Mouse (Mus musculus) neural tube, embryonic 11.5 days (tissue): ENCODE measurements around the gene Gcnt3. TPM values are rescaled to one million over a fixed set of nuclear protein-coding genes. Genes with fewer than 3 reads are reported as not detected.
A peak's percentile ranks its signal among the peaks of the same experiment; 100 is the strongest.

ENCODE experiments used
- ATAC-seq: fragments of 200-750 bp; cut with Nextera tagmentation; 2 replicates; pipeline ENCODE4 v1.8.0; 2017; ENCODE audit warnings: moderate number of reproducible peaks, mild to moderate bottlenecking, moderate TSS enrichment, moderate library complexity; ENCODE audit not compliant: insufficient read depth, low FRiP score, low TSS enrichment
- DNase-seq: peaks from one replicate; pipeline ENCODE4 v3.0.0-alpha.2; 2015; ENCODE audit warnings: low spot score
- H3K27ac ChIP-seq: fragments of 300-500 bp; sonication (generic); 2 replicates; pipeline ENCODE4 v1.5.1; 2014; ENCODE audit warnings: low read depth, mild to moderate bottlenecking, low read length
- H3K27me3 ChIP-seq: fragments of 300-500 bp; sonication (generic); 2 replicates; pipeline ENCODE4 v1.6.1; 2014; ENCODE audit warnings: mild to moderate bottlenecking, low read length, mixed read lengths; ENCODE audit not compliant: control insufficient read depth, insufficient read depth
- H3K36me3 ChIP-seq: fragments of 300-500 bp; sonication (generic); 2 replicates; pipeline ENCODE4 v1.6.1; 2014; ENCODE audit warnings: mild to moderate bottlenecking, low read length, moderate library complexity, mixed read lengths; ENCODE audit not compliant: control insufficient read depth, insufficient read depth
- H3K4me1 ChIP-seq: fragments of 300-500 bp; sonication (generic); 2 replicates; pipeline ENCODE4 v1.6.1; 2014; ENCODE audit warnings: low read length, mixed read lengths; ENCODE audit not compliant: control insufficient read depth, insufficient read depth
- H3K4me2 ChIP-seq: fragments of 300-500 bp; sonication (generic); 2 replicates; pipeline ENCODE4 v1.6.1; 2014; ENCODE audit warnings: low read depth, mild to moderate bottlenecking, moderate library complexity
- H3K4me3 ChIP-seq: fragments of 300-500 bp; sonication (generic); 2 replicates; pipeline ENCODE4 v1.5.1; 2014; ENCODE audit warnings: low read depth, low read length
- H3K9ac ChIP-seq: fragments of 300-500 bp; sonication (generic); 2 replicates; pipeline ENCODE4 v1.6.1; 2014; ENCODE audit warnings: mild to moderate bottlenecking, low read length
- H3K9me3 ChIP-seq: fragments of 300-500 bp; sonication (generic); 2 replicates; pipeline ENCODE4 v1.6.1; 2016; ENCODE audit warnings: low read length; ENCODE audit not compliant: control insufficient read depth
- WGBS: fragments of 180-500 bp; shearing (Covaris S2); extraction: QIAGEN DNeasy Blood & Tissue Kit; methylation state at CpG from one replicate; pipeline ENCODE4 v1.1.7; 2014; 5-methylcytosine and 5-hydroxymethylcytosine counted together
- polyA plus RNA-seq: library from polyadenylated mRNA; unstranded; fragments of >200 nt; fragmentation: Nextera tagmentation; extraction: Ambion mirVana; gene quantifications from 2 replicates; pipeline ENCODE4 v1.2.1, GENCODE M21; 2014

The Gcnt3 gene
- polyA plus RNA-seq, 1 experiment from 2014 or later = not detected

DNA sequence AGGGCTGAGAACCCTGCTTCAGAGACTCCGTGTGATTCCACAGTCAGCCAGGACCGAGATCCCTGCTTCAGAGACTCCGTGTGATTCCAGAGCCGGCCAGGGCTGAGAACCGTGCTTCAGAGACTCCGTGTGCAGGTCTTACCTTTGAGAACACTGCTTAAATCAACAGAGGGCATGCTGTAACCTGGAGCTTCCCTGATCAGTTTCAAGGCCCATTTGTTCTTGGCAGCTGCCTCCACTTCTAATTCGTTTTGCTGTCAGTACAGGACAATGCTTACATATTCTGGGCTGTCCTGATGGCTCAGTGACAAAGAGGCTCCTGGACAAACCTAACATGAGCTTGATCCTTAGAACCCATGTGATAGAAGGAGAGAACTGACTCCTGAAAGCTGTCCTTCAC, 39.3 kb upstream of the Gcnt3 start:
- Histone ChIP-seq H3K9ac (no peak overlapping the region), H3K27me3 (no peaks in the 10 kb centered on the region), H3K4me3 (no peak overlapping the region), H3K36me3 (no peaks in the 10 kb centered on the region), H3K27ac (no peak overlapping the region), H3K4me1 (no peaks in the 10 kb centered on the region), H3K9me3 (no peaks in the 10 kb centered on the region), H3K4me2 (no peak overlapping the region)
- ATAC-seq (no peak), DNase-seq (no peak)
- 67% methylated on average over 7 of the region's 7 CpGs for WGBS

GRCm38 (mm10) chr9:70072387-70072786, 34.5 kb upstream of the Gcnt3 start:
- Histone ChIP-seq H3K36me3 (no peaks in the 10 kb centered on the region), H3K27me3 (no peaks in the 10 kb centered on the region), H3K4me3 (no peak overlapping the region), H3K27ac (no peak overlapping the region), H3K9me3 (no peaks in the 10 kb centered on the region), H3K4me2 (no peak overlapping the region), H3K9ac (no peak overlapping the region), H3K4me1 (no peaks in the 10 kb centered on the region)
- 86% methylated on average over 8 of the region's 8 CpGs for WGBS
- no peak for ATAC-seq
- DNase-seq = no peak

- H3K4me2 ChIP-seq = no peak overlapping the region
- H3K9me3 ChIP-seq = no peaks in the 10 kb centered on the region
- whole genome bisulfite sequencing = 68% methylated on average over 8 of the region's 8 CpGs
- no peak for ATAC-seq
- H3K4me1 ChIP-seq = no peaks in the 10 kb centered on the region
- no peak overlapping the region for H3K9ac ChIP-seq
- H3K36me3 ChIP-seq = no peaks in the 10 kb centered on the region
- H3K27ac ChIP-seq = no peak overlapping the region
- peak; percentile 35 for DNase-seq
- H3K4me3 ChIP-seq = no peak overlapping the region
- no peaks in the 10 kb centered on the region for H3K27me3 ChIP-seq
Measured at GRCm38 (mm10) chr9:70069961-70070435, 32.1 kb upstream of the Gcnt3 start.

DNA sequence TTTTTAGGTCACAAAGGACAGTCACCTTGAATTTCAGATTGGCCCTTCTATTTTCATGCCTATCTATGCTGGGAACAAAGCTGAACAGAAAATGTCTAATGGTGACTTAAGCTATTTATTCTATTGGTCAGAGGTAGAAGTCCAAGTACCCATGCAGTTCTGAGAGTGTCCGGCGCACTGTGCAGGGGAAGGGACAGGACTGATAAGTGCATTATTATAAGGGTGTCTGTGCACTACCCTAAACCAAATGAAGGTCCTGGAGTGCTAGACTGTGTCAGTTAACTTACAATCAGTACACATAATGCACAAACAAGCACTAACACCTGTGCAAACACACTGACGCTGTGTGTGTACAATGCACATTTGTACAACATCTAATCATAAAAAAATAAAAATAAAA, 29.6 kb upstream of the Gcnt3 start:
- WGBS = 93% methylated on average over 3 of the region's 3 CpGs

GRCm38 (mm10) chr9:70062012-70062411, 24.1 kb upstream of the Gcnt3 start:
- Histone ChIP-seq H3K27me3 (no peaks in the 10 kb centered on the region), H3K27ac (no peak overlapping the region), H3K4me3 (no peak overlapping the region), H3K4me2 (no peak overlapping the region), H3K4me1 (no peaks in the 10 kb centered on the region), H3K9ac (no peak overlapping the region), H3K9me3 (no peaks in the 10 kb centered on the region), H3K36me3 (no peaks in the 10 kb centered on the region)
- 92% methylated on average over 3 of the region's 3 CpGs for WGBS
- DNase-seq = no peak
- ATAC-seq = no peak

More for the DNA sequence above, 29.6 kb upstream of the Gcnt3 start:
- Histone ChIP-seq H3K4me1 (no peaks in the 10 kb centered on the region), H3K4me2 (no peak overlapping the region), H3K27me3 (no peaks in the 10 kb centered on the region), H3K36me3 (no peaks in the 10 kb centered on the region), H3K4me3 (no peak overlapping the region), H3K9me3 (no peaks in the 10 kb centered on the region), H3K27ac (no peak overlapping the region), H3K9ac (no peak overlapping the region)
- ATAC-seq = no peak
- DNase-seq = no peak

GRCm38 (mm10) chr9:70053411-70053810, 15.5 kb upstream of the Gcnt3 start:
- Histone ChIP-seq H3K4me2 (no peak overlapping the region), H3K4me1 (no peaks in the 10 kb centered on the region), H3K4me3 (no peak overlapping the region), H3K36me3 (no peaks in the 10 kb centered on the region), H3K9ac (no peak overlapping the region), H3K27me3 (no peaks in the 10 kb centered on the region), H3K27ac (no peak overlapping the region), H3K9me3 (no peaks in the 10 kb centered on the region)
- ATAC-seq = no peak
- no peak for DNase-seq
- 55% methylated on average over 3 of the region's 3 CpGs for WGBS

DNA sequence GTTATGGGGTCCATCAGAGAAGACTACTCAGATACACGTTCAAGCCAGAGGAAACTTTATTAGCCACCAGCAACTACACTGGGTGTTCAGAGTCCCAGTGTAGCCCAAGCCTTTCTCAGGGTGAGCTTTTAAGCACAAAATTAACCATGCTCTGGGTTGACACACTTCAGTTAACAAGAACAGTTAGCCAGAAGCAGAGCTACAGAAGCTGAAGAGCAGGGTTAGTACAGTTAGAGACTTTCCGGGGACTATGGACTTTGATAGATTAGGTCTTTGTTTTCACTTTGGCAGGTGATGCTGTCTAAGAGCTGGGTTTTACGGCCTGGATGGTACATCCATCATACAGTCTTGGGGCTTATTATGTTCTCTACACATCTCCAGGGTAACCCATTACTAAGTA, 14.8 kb upstream of the Gcnt3 start:
- no peak overlapping the region for H3K27ac ChIP-seq
- no peak overlapping the region for H3K9ac ChIP-seq
- no peaks in the 10 kb centered on the region for H3K4me1 ChIP-seq
- no peaks in the 10 kb centered on the region for H3K9me3 ChIP-seq
- no peak overlapping the region for H3K4me2 ChIP-seq
- no peaks in the 10 kb centered on the region for H3K36me3 ChIP-seq
- H3K4me3 ChIP-seq = no peak overlapping the region
- DNase-seq (no peak), ATAC-seq (no peak)
- no peaks in the 10 kb centered on the region for H3K27me3 ChIP-seq
- 60% methylated on average over 3 of the region's 3 CpGs for WGBS

DNA sequence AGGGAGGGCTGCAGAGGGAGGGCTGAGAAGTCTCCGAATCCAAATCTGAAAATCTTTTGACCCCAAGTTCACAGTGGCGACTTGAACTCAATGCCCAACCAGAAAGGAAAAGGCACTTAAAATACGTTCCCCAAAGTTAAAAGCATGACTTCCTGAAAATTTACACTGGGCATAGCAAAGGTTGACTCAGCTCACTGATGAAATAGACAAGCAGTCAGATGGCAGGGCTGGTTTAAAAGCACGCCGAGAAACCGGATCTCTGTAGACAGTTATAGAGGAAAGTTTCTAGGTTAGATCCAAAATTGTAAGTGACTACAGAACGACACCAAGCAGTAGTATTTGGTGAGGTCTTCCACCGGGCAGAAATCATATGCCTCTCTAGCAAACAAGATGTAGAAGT, 12.0 kb upstream of the Gcnt3 start:
- no peaks in the 10 kb centered on the region for H3K27me3 ChIP-seq
- H3K36me3 ChIP-seq = no peaks in the 10 kb centered on the region
- H3K4me1 ChIP-seq = no peaks in the 10 kb centered on the region
- ATAC-seq (no peak), DNase-seq (no peak)
- no peak overlapping the region for H3K4me2 ChIP-seq
- no peak overlapping the region for H3K4me3 ChIP-seq
- H3K9me3 ChIP-seq = no peaks in the 10 kb centered on the region
- no peak overlapping the region for H3K9ac ChIP-seq
- no peak overlapping the region for H3K27ac ChIP-seq
- WGBS = 62% methylated on average over 8 of the region's 8 CpGs

DNA sequence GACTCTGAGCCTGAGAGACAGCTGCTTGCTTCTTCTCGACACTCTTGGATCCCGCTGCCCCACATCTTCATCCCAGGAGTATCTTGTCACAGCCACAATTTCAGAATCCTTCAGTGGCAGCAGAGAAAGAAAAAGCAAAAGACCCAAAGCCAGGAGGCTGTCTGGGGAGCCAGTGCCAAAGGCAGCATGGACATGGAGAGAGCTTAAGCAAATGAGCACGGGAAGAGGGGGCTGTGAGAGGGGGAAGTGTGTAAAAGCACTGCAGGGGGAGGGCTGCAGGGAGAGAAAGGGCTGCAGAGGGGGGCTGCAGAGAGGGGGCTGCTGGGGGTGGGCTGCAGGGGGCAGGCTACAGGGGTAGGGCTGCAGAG, 11.5 kb upstream of the Gcnt3 start:
- Histone ChIP-seq H3K36me3 (no peaks in the 10 kb centered on the region), H3K27me3 (no peaks in the 10 kb centered on the region), H3K4me2 (no peak overlapping the region), H3K9ac (no peak overlapping the region), H3K27ac (no peak overlapping the region), H3K9me3 (no peaks in the 10 kb centered on the region), H3K4me3 (no peak overlapping the region), H3K4me1 (no peaks in the 10 kb centered on the region)
- no peak for DNase-seq
- ATAC-seq = no peak
- 45% methylated on average over 3 of the region's 3 CpGs for WGBS
